Mouse (Mus musculus) C2C12 (cell line): ENCODE data around the gene Pak6. TPM values are rescaled to one million over a fixed set of nuclear protein-coding genes. Genes with fewer than 3 reads are reported as not detected.

ENCODE experiments used
- H3K27me3 ChIP-seq: one replicate; pipeline ENCODE4 v1.6.1; 2011; ENCODE audit not compliant: control insufficient read depth, insufficient read depth, insufficient read length
- H3K36me3 ChIP-seq: one replicate; pipeline ENCODE4 v1.6.1; 2011; ENCODE audit not compliant: control insufficient read depth, insufficient read depth
- H3K4me3 ChIP-seq: one replicate; pipeline ENCODE4 v1.5.1; 2011; ENCODE audit warnings: mild to moderate bottlenecking, control low read depth; ENCODE audit not compliant: poor library complexity, insufficient read depth, severe bottlenecking
- H3K79me2 ChIP-seq: one replicate; pipeline ENCODE4 v1.6.1; 2011; ENCODE audit not compliant: control insufficient read depth, insufficient read depth
- H3K79me3 ChIP-seq: one replicate; pipeline ENCODE4 v1.6.1; 2011; ENCODE audit warnings: low read depth, control low read depth
- H3ac ChIP-seq: one replicate; pipeline ENCODE3; 2011; ENCODE audit warnings: low read depth; ENCODE audit not compliant: control insufficient read depth, insufficient read length
- CEBPB ChIP-seq: IDR thresholded peaks from one replicate; pipeline ENCODE4 v1.6.1; 2011; ENCODE audit warnings: low read depth, mild to moderate bottlenecking, control low read depth, moderate library complexity
- CTCF ChIP-seq: IDR thresholded peaks from one replicate; pipeline ENCODE4 v1.5.1; 2011; ENCODE audit not compliant: control insufficient read depth, insufficient read depth, insufficient read length
- FOSL1 ChIP-seq: IDR thresholded peaks from one replicate; pipeline ENCODE4 v1.8.0; 2011; ENCODE audit warnings: mild to moderate bottlenecking, low read length; ENCODE audit not compliant: poor library complexity, insufficient read depth, severe bottlenecking
- MAX ChIP-seq: IDR thresholded peaks from one replicate; pipeline ENCODE4 v1.6.1; 2011; ENCODE audit warnings: mild to moderate bottlenecking, control low read depth
- MYOD1 ChIP-seq: IDR thresholded peaks from one replicate; pipeline ENCODE4 v1.6.1; 2011; ENCODE audit warnings: low read depth; ENCODE audit not compliant: control insufficient read depth, insufficient read length
- MYOG ChIP-seq: IDR thresholded peaks from one replicate; pipeline ENCODE4 v1.6.1; 2011; ENCODE audit not compliant: control insufficient read depth, insufficient read length; ENCODE audit errors: extremely low read depth
- USF1 ChIP-seq: IDR thresholded peaks from one replicate; pipeline ENCODE4 v1.6.1; 2011; ENCODE audit warnings: low read depth, mild to moderate bottlenecking, control low read depth, moderate library complexity
- polyA plus RNA-seq: library from polyadenylated mRNA; unstranded; fragments of >200 nt; fragmentation: generic; extraction: Trizol; gene quantifications from one replicate; pipeline ENCODE4 v1.2.1, GENCODE M21; 2012; ENCODE audit warnings: missing spikeins

Pak6 gene
- polyA plus RNA-seq, 1 experiment, result 0.13 TPM

- Histone ChIP-seq H3K79me3 (no peaks in the 10 kb centered on the region), H3K79me2 (no peaks in the 10 kb centered on the region), H3K4me3 (no peak overlapping the region), H3K27me3 (peaks cover 6% of the 10 kb centered on the region), H3ac (no peak overlapping the region), H3K36me3 (no peaks in the 10 kb centered on the region)
- TF ChIP-seq MAX, result no peak
- TF ChIP-seq CEBPB, result no peak
- TF ChIP-seq FOSL1, result no peak
- no peak for TF ChIP-seq MYOD1
- no peak for TF ChIP-seq USF1
- no peak for TF ChIP-seq CTCF
- no peak for TF ChIP-seq MYOG
These were observed 6.1 kb downstream of the Pak6 start for GRCm38 (mm10) chr2:118669245-118669644.

- H3K4me3 ChIP-seq, result no peak overlapping the region
- H3ac ChIP-seq, result no peak overlapping the region
- no peaks in the 10 kb centered on the region for H3K79me3 ChIP-seq
- H3K36me3 ChIP-seq, result no peaks in the 10 kb centered on the region
- no peak for TF ChIP-seq MAX
- no peak for TF ChIP-seq CEBPB
- TF ChIP-seq CTCF, result no peak
- TF ChIP-seq FOSL1, result no peak
- no peak for TF ChIP-seq USF1
- TF ChIP-seq MYOD1, result no peak
- TF ChIP-seq MYOG, result no peak
- peaks cover 9% of the 10 kb centered on the region for H3K27me3 ChIP-seq
- no peaks in the 10 kb centered on the region for H3K79me2 ChIP-seq
These were observed 6.7 kb downstream of the Pak6 start for GRCm38 (mm10) chr2:118669785-118670184.

GRCm38 (mm10) chr2:118671728-118672127, 8.6 kb downstream of the Pak6 start:
- TF ChIP-seq CEBPB (no peak), CTCF (no peak), MYOG (no peak)
- Histone ChIP-seq H3K79me2 (no peaks in the 10 kb centered on the region), H3K36me3 (no peaks in the 10 kb centered on the region), H3K79me3 (no peaks in the 10 kb centered on the region), H3ac (no peak overlapping the region), H3K4me3 (no peak overlapping the region), H3K27me3 (peaks cover 19% of the 10 kb centered on the region)

GRCm38 (mm10) chr2:118673686-118674465, 10.8 kb downstream of the Pak6 start:
- Histone ChIP-seq H3K79me2 (no peaks in the 10 kb centered on the region), H3K36me3 (no peaks in the 10 kb centered on the region), H3ac (no peak overlapping the region), H3K4me3 (no peak overlapping the region), H3K27me3 (peaks cover 34% of the 10 kb centered on the region), H3K79me3 (no peaks in the 10 kb centered on the region)
- no peak for TF ChIP-seq MAX
- TF ChIP-seq USF1, result no peak
- no peak for TF ChIP-seq MYOG
- TF ChIP-seq CEBPB, result no peak
- TF ChIP-seq FOSL1, result no peak
- TF ChIP-seq CTCF, result no peak

- Histone ChIP-seq H3K79me2 (no peaks in the 10 kb centered on the region), H3ac (no peak overlapping the region), H3K27me3 (peaks cover 34% of the 10 kb centered on the region), H3K4me3 (no peak overlapping the region), H3K79me3 (no peaks in the 10 kb centered on the region), H3K36me3 (no peaks in the 10 kb centered on the region)
- TF ChIP-seq FOSL1 (no peak), CTCF (no peak), MYOD1 (no peak), MAX (no peak), MYOG (no peak), CEBPB (no peak), USF1 (no peak)
These were observed 11.4 kb downstream of the Pak6 start for GRCm38 (mm10) chr2:118674500-118674899.

GRCm38 (mm10) chr2:118676839-118677741, 14.0 kb downstream of the Pak6 start:
- H3K4me3 ChIP-seq, result no peak overlapping the region
- H3K79me3 ChIP-seq, result no peaks in the 10 kb centered on the region
- H3ac ChIP-seq, result no peak overlapping the region
- H3K27me3 ChIP-seq, result peaks cover 34% of the 10 kb centered on the region
- no peaks in the 10 kb centered on the region for H3K79me2 ChIP-seq
- no peaks in the 10 kb centered on the region for H3K36me3 ChIP-seq
- TF ChIP-seq USF1 (no peak), MYOD1 (no peak)
